Mouse (Mus musculus): ENCODE measurements around the gene Porcn. TPM values are rescaled to one million over a fixed set of nuclear protein-coding genes. Genes with fewer than 3 reads are reported as not detected.

Gene Porcn
- polyA plus RNA-seq, 1 experiment from 2014 or later: 12.5 TPM

DNA sequence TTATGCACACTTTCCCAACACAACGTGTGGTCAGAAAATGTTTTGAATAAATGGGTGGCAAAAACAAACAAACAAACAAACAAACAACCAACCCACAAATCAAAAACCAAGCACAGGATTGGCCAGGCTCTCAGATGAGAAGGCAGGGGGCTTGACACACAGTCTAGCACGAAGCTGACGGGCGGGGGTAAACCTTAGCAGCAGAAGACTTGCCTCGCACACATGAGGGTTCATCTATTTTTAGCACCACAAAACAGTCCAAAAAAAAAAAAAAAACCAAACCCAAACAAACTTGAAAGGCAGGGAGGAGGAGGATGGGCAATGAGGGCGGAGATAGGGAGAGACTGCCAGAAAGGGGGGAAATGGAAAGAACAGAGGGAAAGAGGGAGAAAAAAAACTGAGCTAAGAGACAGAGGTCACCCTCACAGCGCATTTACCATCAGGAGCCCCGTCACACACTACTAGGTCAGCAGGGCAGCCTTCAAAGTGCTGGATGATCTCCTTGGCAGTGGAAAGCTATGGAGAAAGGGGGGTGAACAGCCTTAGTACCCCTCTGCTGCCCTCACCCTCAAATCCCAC lies 42.3 kb upstream of the Porcn start:
- H3K27me3 ChIP-seq (ENCODE audit: control insufficient read depth, insufficient read depth, low read length): no peaks in the 10 kb centered on the region
- H3K36me3 ChIP-seq (ENCODE audit: control insufficient read depth, insufficient read depth, low read length): no peaks in the 10 kb centered on the region
- H3K27ac ChIP-seq (replicated peaks): no peak overlapping the region
- no peak for DNase-seq (ENCODE audit: low spot score)
- no peak overlapping the region for H3K9ac ChIP-seq (ENCODE audit: low read length)
- 75% methylated on average over 8 of the region's 8 CpGs for WGBS
- no peak overlapping the region for H3K4me2 ChIP-seq (replicated peaks; ENCODE audit: low read depth)
- ATAC-seq (ENCODE audit: low FRiP score, low TSS enrichment): no peak
- no peak overlapping the region for H3K4me3 ChIP-seq (ENCODE audit: low read depth, low read length)
- TF ChIP-seq EP300 (optimal IDR thresholded peaks at IDR 0.05) (no peak), CTCF (IDR thresholded peaks at IDR 0.05; ENCODE audit: low read depth) (no peak)
- no peaks in the 10 kb centered on the region for H3K9me3 ChIP-seq (ENCODE audit: control insufficient read depth, low read length)
- no peaks in the 10 kb centered on the region for H3K4me1 ChIP-seq (replicated peaks; ENCODE audit: control insufficient read depth, insufficient read depth)

GRCm38 (mm10) chrX:8247680-8248079 lies 41.4 kb upstream of the Porcn start:
- H3K4me2 ChIP-seq (replicated peaks; ENCODE audit: low read depth): no peak overlapping the region
- TF ChIP-seq EP300 (optimal IDR thresholded peaks at IDR 0.05) (no peak), CTCF (IDR thresholded peaks at IDR 0.05; ENCODE audit: low read depth) (peak; percentile 59)
- no peaks in the 10 kb centered on the region for H3K4me1 ChIP-seq (replicated peaks; ENCODE audit: control insufficient read depth, insufficient read depth)
- no peak for ATAC-seq (ENCODE audit: low FRiP score, low TSS enrichment)
- 84% methylated on average over 2 of the region's 2 CpGs for WGBS
- H3K9ac ChIP-seq (ENCODE audit: low read length): no peak overlapping the region
- no peak for DNase-seq (ENCODE audit: low spot score)
- H3K9me3 ChIP-seq (ENCODE audit: control insufficient read depth, low read length): no peaks in the 10 kb centered on the region
- no peak overlapping the region for H3K4me3 ChIP-seq (ENCODE audit: low read depth, low read length)
- no peak overlapping the region for H3K27ac ChIP-seq (replicated peaks)
- no peaks in the 10 kb centered on the region for H3K36me3 ChIP-seq (ENCODE audit: control insufficient read depth, insufficient read depth, low read length)
- no peaks in the 10 kb centered on the region for H3K27me3 ChIP-seq (ENCODE audit: control insufficient read depth, insufficient read depth, low read length)

DNA sequence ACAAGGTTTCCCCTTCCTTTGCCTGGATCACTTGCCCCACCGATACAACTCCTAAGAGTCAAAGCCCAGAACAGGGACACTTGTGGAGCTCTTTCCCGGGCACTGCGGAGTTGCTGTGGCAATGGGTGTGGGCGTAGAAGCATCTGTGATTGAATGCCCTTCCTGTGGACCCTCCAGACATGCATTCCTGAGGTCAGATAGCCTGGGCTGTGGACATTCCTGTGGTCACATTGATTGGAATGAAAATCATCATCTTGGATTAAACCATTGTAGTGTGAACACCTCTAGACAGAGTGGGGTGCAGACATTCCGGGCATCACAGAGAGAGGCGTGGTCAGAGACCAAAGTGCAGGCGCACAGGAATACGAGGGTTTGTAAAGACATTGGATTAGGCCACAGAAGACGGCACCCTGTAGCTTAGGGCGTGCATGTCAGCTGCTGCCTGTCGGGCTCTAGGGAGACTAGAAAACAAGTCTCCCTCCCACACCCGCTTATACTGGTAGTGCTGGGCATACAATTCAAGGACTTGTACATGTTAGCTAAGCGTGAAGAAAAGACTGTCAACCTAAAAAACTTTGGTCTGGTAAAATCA lies 32.6 kb upstream of the Porcn start:
- H3K9ac ChIP-seq (ENCODE audit: low read length): no peak overlapping the region
- DNase-seq (ENCODE audit: low spot score) (peak; percentile 16), ATAC-seq (ENCODE audit: low FRiP score, low TSS enrichment) (peak; percentile 53; the same call in 1 of the 2 replicates)
- no peaks in the 10 kb centered on the region for H3K36me3 ChIP-seq (ENCODE audit: control insufficient read depth, insufficient read depth, low read length)
- no peaks in the 10 kb centered on the region for H3K27me3 ChIP-seq (ENCODE audit: control insufficient read depth, insufficient read depth, low read length)
- no peak overlapping the region for H3K27ac ChIP-seq (replicated peaks)
- no peaks in the 10 kb centered on the region for H3K4me1 ChIP-seq (replicated peaks; ENCODE audit: control insufficient read depth, insufficient read depth)
- H3K9me3 ChIP-seq (ENCODE audit: control insufficient read depth, low read length): no peaks in the 10 kb centered on the region
- H3K4me3 ChIP-seq (ENCODE audit: low read depth, low read length): no peak overlapping the region
- no peak overlapping the region for H3K4me2 ChIP-seq (replicated peaks; ENCODE audit: low read depth)
- 73% methylated on average over 13 of the region's 13 CpGs for WGBS
- TF ChIP-seq EP300 (optimal IDR thresholded peaks at IDR 0.05) (no peak), CTCF (IDR thresholded peaks at IDR 0.05; ENCODE audit: low read depth) (no peak)

- H3K9me3 ChIP-seq (ENCODE audit: control insufficient read depth, low read length): no peaks in the 10 kb centered on the region
- DNase-seq (ENCODE audit: low spot score) (no peak), ATAC-seq (ENCODE audit: low FRiP score, low TSS enrichment) (no peak)
- no peak overlapping the region for H3K4me2 ChIP-seq (replicated peaks; ENCODE audit: low read depth)
- H3K4me1 ChIP-seq (replicated peaks; ENCODE audit: control insufficient read depth, insufficient read depth): no peaks in the 10 kb centered on the region
- no peaks in the 10 kb centered on the region for H3K27me3 ChIP-seq (ENCODE audit: control insufficient read depth, insufficient read depth, low read length)
- no peaks in the 10 kb centered on the region for H3K36me3 ChIP-seq (ENCODE audit: control insufficient read depth, insufficient read depth, low read length)
- no peak overlapping the region for H3K9ac ChIP-seq (ENCODE audit: low read length)
- H3K27ac ChIP-seq (replicated peaks): no peak overlapping the region
- no peak for TF ChIP-seq EP300 (optimal IDR thresholded peaks at IDR 0.05)
- no peak for TF ChIP-seq CTCF (IDR thresholded peaks at IDR 0.05; ENCODE audit: low read depth)
- no peak overlapping the region for H3K4me3 ChIP-seq (ENCODE audit: low read depth, low read length)
- 70% methylated on average over 2 of the region's 2 CpGs for WGBS
Measured at GRCm38 (mm10) chrX:8236704-8237103, 30.4 kb upstream of the Porcn start.

GRCm38 (mm10) chrX:8233602-8234001 lies 27.3 kb upstream of the Porcn start:
- H3K4me3 ChIP-seq (ENCODE audit: low read depth, low read length): no peak overlapping the region
- no peak overlapping the region for H3K9ac ChIP-seq (ENCODE audit: low read length)
- H3K27me3 ChIP-seq (ENCODE audit: control insufficient read depth, insufficient read depth, low read length): no peaks in the 10 kb centered on the region
- no peaks in the 10 kb centered on the region for H3K9me3 ChIP-seq (ENCODE audit: control insufficient read depth, low read length)
- WGBS: 82% methylated on average over 3 of the region's 3 CpGs
- no peak overlapping the region for H3K4me2 ChIP-seq (replicated peaks; ENCODE audit: low read depth)
- TF ChIP-seq CTCF (IDR thresholded peaks at IDR 0.05; ENCODE audit: low read depth): no peak
- no peak for TF ChIP-seq EP300 (optimal IDR thresholded peaks at IDR 0.05)
- no peak overlapping the region for H3K27ac ChIP-seq (replicated peaks)
- DNase-seq (ENCODE audit: low spot score) (no peak), ATAC-seq (ENCODE audit: low FRiP score, low TSS enrichment) (no peak)
- H3K4me1 ChIP-seq (replicated peaks; ENCODE audit: control insufficient read depth, insufficient read depth): no peaks in the 10 kb centered on the region
- no peaks in the 10 kb centered on the region for H3K36me3 ChIP-seq (ENCODE audit: control insufficient read depth, insufficient read depth, low read length)

- 81% methylated on average over 4 of the region's 4 CpGs for WGBS
- no peak for TF ChIP-seq CTCF (IDR thresholded peaks at IDR 0.05; ENCODE audit: low read depth)
- TF ChIP-seq EP300 (optimal IDR thresholded peaks at IDR 0.05): no peak
- no peak for ATAC-seq (ENCODE audit: low FRiP score, low TSS enrichment)
- H3K4me3 ChIP-seq (ENCODE audit: low read depth, low read length): no peak overlapping the region
- H3K27me3 ChIP-seq (ENCODE audit: control insufficient read depth, insufficient read depth, low read length): no peaks in the 10 kb centered on the region
- no peak overlapping the region for H3K27ac ChIP-seq (replicated peaks)
- H3K4me2 ChIP-seq (replicated peaks; ENCODE audit: low read depth): no peak overlapping the region
- no peaks in the 10 kb centered on the region for H3K36me3 ChIP-seq (ENCODE audit: control insufficient read depth, insufficient read depth, low read length)
- no peak for DNase-seq (ENCODE audit: low spot score)
- H3K9me3 ChIP-seq (ENCODE audit: control insufficient read depth, low read length): no peaks in the 10 kb centered on the region
- H3K4me1 ChIP-seq (replicated peaks; ENCODE audit: control insufficient read depth, insufficient read depth): no peaks in the 10 kb centered on the region
- H3K9ac ChIP-seq (ENCODE audit: low read length): no peak overlapping the region
Measured at GRCm38 (mm10) chrX:8230272-8230671, 23.9 kb upstream of the Porcn start.
